Mouse (Mus musculus) lung, postnatal 0 days (tissue): ENCODE measurements around the gene Gfod1.

Source experiments
- CTCF ChIP-seq: IDR thresholded peaks from 2 replicates; pipeline ENCODE4 v1.5.1; 2016; ENCODE audit warnings: antibody characterized with exemption, mild to moderate bottlenecking
- EP300 ChIP-seq: IDR thresholded peaks from 2 replicates; pipeline ENCODE4 v1.6.1; 2016; ENCODE audit warnings: antibody characterized with exemption, mild to moderate bottlenecking, control low read depth

- TF ChIP-seq CTCF = peak; percentile 60
- no peak for TF ChIP-seq EP300
Observed at GRCm38 (mm10) chr13:43197187-43197586, 106.8 kb downstream of the Gfod1 start.
